Mouse (Mus musculus): Measurements from ENCODE around the gene Tex30. TPM values are rescaled to one million over a fixed set of nuclear protein-coding genes. Genes with fewer than 3 reads are reported as not detected.
A peak's percentile ranks its signal among the peaks of the same experiment; 100 is the strongest.

Tex30 gene
- polyA plus RNA-seq, 2 experiments, result 31.5 to 71.7 TPM

GRCm38 (mm10) chr1:44129929-44130581 is 27.8 kb upstream of the Tex30 start:
- no peaks in the 10 kb centered on the region for H3K9me3 ChIP-seq (ENCODE audit: control insufficient read depth, low read length)
- no peak for DNase-seq (ENCODE audit: low spot score)
- WGBS, result 91% methylated on average over 4 of the region's 4 CpGs
- no peak for ATAC-seq (ENCODE audit: low FRiP score, low read depth)
- no peak overlapping the region for H3K9ac ChIP-seq (ENCODE audit: low read depth, low read length, severe bottlenecking)
- H3K27ac ChIP-seq (replicated peaks; ENCODE audit: low read depth, low read length), result no peak overlapping the region
- no peak for TF ChIP-seq POLR2A (IDR thresholded peaks at IDR 0.05; ENCODE audit: borderline replicate concordance, extremely low read depth, insufficient read depth, insufficient read length)
- no peaks in the 10 kb centered on the region for H3K27me3 ChIP-seq (ENCODE audit: control insufficient read depth, insufficient read depth, low read length)
- no peak overlapping the region for H3K4me3 ChIP-seq (replicated peaks; ENCODE audit: low read length)
- H3K36me3 ChIP-seq (ENCODE audit: control insufficient read depth, insufficient read depth, low read length), result peaks cover 37% of the 10 kb centered on the region
- H3K4me2 ChIP-seq (replicated peaks; ENCODE audit: low read depth, low read length, severe bottlenecking), result no peak overlapping the region
- no peaks in the 10 kb centered on the region for H3K4me1 ChIP-seq (ENCODE audit: control insufficient read depth, insufficient read depth, low read length)

DNA sequence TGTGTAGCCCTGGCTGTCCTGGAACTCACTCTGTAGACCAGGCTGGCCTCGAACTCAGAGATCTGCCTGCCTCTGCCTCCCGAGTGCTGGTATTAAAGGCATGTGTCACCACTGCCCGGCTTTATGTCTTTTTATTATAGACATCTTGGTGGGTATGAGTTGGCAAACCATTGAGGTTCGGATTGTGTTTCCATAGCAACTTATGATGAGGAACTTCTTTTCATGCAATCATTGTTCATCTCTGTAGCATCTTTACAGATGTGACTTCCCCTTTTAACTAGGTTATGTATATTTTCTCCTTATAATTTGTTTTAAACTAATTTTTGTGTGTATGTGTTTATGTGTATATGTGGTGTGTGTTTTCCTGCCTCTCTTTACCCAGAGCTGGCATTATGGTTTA is 23.3 kb upstream of the Tex30 start:
- Histone ChIP-seq H3K9ac (ENCODE audit: low read depth, low read length, severe bottlenecking) (no peak overlapping the region), H3K27ac (replicated peaks; ENCODE audit: low read depth, low read length) (no peak overlapping the region), H3K4me3 (replicated peaks; ENCODE audit: low read length) (no peak overlapping the region), H3K4me1 (ENCODE audit: control insufficient read depth, insufficient read depth, low read length) (0 out of 2 replicates have a peak, but pooled peaks cover under 1% of the 10 kb centered on the region), H3K4me2 (replicated peaks; ENCODE audit: low read depth, low read length, severe bottlenecking) (no peak overlapping the region), H3K36me3 (ENCODE audit: control insufficient read depth, insufficient read depth, low read length) (peaks cover 31% of the 10 kb centered on the region), H3K27me3 (ENCODE audit: control insufficient read depth, insufficient read depth, low read length) (no peaks in the 10 kb centered on the region), H3K9me3 (ENCODE audit: control insufficient read depth, low read length) (no peaks in the 10 kb centered on the region)
- 93% methylated on average over 4 of the region's 4 CpGs for WGBS
- TF ChIP-seq POLR2A (IDR thresholded peaks at IDR 0.05; ENCODE audit: borderline replicate concordance, extremely low read depth, insufficient read depth, insufficient read length), result no peak
- ATAC-seq (ENCODE audit: low FRiP score, low read depth), result no peak
- DNase-seq (ENCODE audit: low spot score), result no peak

DNA sequence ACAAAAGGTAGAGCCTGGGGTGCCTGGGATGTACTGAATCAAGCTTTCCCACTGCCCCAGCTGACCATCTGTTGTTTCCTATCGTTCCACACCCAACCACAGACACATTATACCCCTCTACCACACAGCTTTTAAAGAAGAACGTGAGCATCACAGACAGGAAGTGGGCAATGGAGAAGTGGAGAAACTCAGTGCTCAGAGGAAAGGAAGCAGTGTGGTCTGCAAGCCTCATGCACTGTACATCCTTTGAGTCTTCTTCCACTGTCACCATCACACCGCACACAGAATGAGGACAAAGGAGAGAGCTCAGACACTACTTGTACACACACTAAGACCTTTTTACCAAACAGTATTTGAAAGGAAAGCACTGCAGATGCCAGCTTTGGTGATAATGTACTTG is 20.0 kb upstream of the Tex30 start:
- H3K4me1 ChIP-seq (ENCODE audit: control insufficient read depth, insufficient read depth, low read length), result 0 out of 2 replicates have a peak, but pooled peaks cover 6% of the 10 kb centered on the region
- H3K9ac ChIP-seq (ENCODE audit: low read depth, low read length, severe bottlenecking), result no peak overlapping the region
- peaks cover 12% of the 10 kb centered on the region; the same call in 1 of the 2 replicates for H3K36me3 ChIP-seq (ENCODE audit: control insufficient read depth, insufficient read depth, low read length)
- WGBS, result 86% methylated on average over 3 of the region's 3 CpGs
- no peak overlapping the region for H3K4me3 ChIP-seq (replicated peaks; ENCODE audit: low read length)
- H3K27me3 ChIP-seq (ENCODE audit: control insufficient read depth, insufficient read depth, low read length), result no peaks in the 10 kb centered on the region
- ATAC-seq (ENCODE audit: low FRiP score, low read depth) (no peak), DNase-seq (ENCODE audit: low spot score) (no peak)
- no peak overlapping the region for H3K27ac ChIP-seq (replicated peaks; ENCODE audit: low read depth, low read length)
- H3K9me3 ChIP-seq (ENCODE audit: control insufficient read depth, low read length), result no peaks in the 10 kb centered on the region
- H3K4me2 ChIP-seq (replicated peaks; ENCODE audit: low read depth, low read length, severe bottlenecking), result no peak overlapping the region
- TF ChIP-seq POLR2A (IDR thresholded peaks at IDR 0.05; ENCODE audit: borderline replicate concordance, extremely low read depth, insufficient read depth, insufficient read length), result no peak

- TF ChIP-seq POLR2A (IDR thresholded peaks at IDR 0.05; ENCODE audit: borderline replicate concordance, extremely low read depth, insufficient read depth, insufficient read length), result no peak
- Histone ChIP-seq H3K4me2 (replicated peaks; ENCODE audit: low read depth, low read length, severe bottlenecking) (peak overlapping the region; percentile 82), H3K9me3 (ENCODE audit: control insufficient read depth, low read length) (no peaks in the 10 kb centered on the region), H3K9ac (ENCODE audit: low read depth, low read length, severe bottlenecking) (peak overlapping the region; percentile 87), H3K36me3 (ENCODE audit: control insufficient read depth, insufficient read depth, low read length) (peaks cover 15% of the 10 kb centered on the region), H3K27ac (replicated peaks; ENCODE audit: low read depth, low read length) (peak overlapping the region; percentile 94), H3K4me1 (ENCODE audit: control insufficient read depth, insufficient read depth, low read length) (0 out of 2 replicates have a peak, but pooled peaks cover 6% of the 10 kb centered on the region), H3K4me3 (replicated peaks; ENCODE audit: low read length) (peak overlapping the region; percentile 63), H3K27me3 (ENCODE audit: control insufficient read depth, insufficient read depth, low read length) (no peaks in the 10 kb centered on the region)
- ATAC-seq (ENCODE audit: low FRiP score, low read depth), result no peak
- WGBS, result 3% methylated on average over 6 of the region's 6 CpGs
- peak; percentile 9 for DNase-seq (ENCODE audit: low spot score)
These were observed 17.8 kb upstream of the Tex30 start for GRCm38 (mm10) chr1:44120074-44120406.

- Histone ChIP-seq H3K36me3 (ENCODE audit: control insufficient read depth, insufficient read depth, low read length) (peaks cover 18% of the 10 kb centered on the region), H3K27ac (replicated peaks; ENCODE audit: low read depth, low read length) (peak overlapping the region; percentile 94), H3K4me3 (replicated peaks; ENCODE audit: low read length) (peak overlapping the region; percentile 63), H3K9ac (ENCODE audit: low read depth, low read length, severe bottlenecking) (peak overlapping the region; percentile 87), H3K27me3 (ENCODE audit: control insufficient read depth, insufficient read depth, low read length) (no peaks in the 10 kb centered on the region), H3K4me1 (ENCODE audit: control insufficient read depth, insufficient read depth, low read length) (0 out of 2 replicates have a peak, but pooled peaks cover 6% of the 10 kb centered on the region), H3K9me3 (ENCODE audit: control insufficient read depth, low read length) (no peaks in the 10 kb centered on the region), H3K4me2 (replicated peaks; ENCODE audit: low read depth, low read length, severe bottlenecking) (peak overlapping the region; percentile 82)
- ATAC-seq (ENCODE audit: low FRiP score, low read depth) (peak; percentile 79), DNase-seq (ENCODE audit: low spot score) (peak; percentile 83)
- WGBS, result 1% methylated on average over 27 of the region's 43 CpGs
- TF ChIP-seq POLR2A (IDR thresholded peaks at IDR 0.05; ENCODE audit: borderline replicate concordance, extremely low read depth, insufficient read depth, insufficient read length), result peak; percentile 48; the same call in 1 of the 2 replicates
These were observed 17.2 kb upstream of the Tex30 start for GRCm38 (mm10) chr1:44119201-44120073.

Data from limb, embryonic 14.5 days (tissue).